Mouse (Mus musculus): ENCODE measurements around the gene Abcb1b. TPM values are rescaled to one million over a fixed set of nuclear protein-coding genes. Genes with fewer than 3 reads are reported as not detected.
A peak's percentile ranks its signal among the peaks of the same experiment; 100 is the strongest.
"Not testable (repeated sequence)": the region's sequence is repeated elsewhere in the genome, so short reads cannot be mapped to it uniquely, and the experiment has no call there.

Abcb1b gene
- total RNA-seq, 2 experiments from 2014 or later = 1.0 TPM

GRCm38 (mm10) chr5:8863580-8864337, 65.8 kb downstream of the Abcb1b start:
- DNase-seq = no peak

- not testable (repeated sequence) for DNase-seq
These were observed 67.7 kb downstream of the Abcb1b start for GRCm38 (mm10) chr5:8865630-8866029.

GRCm38 (mm10) chr5:8866366-8866765, 68.4 kb downstream of the Abcb1b start:
- no peak for DNase-seq

GRCm38 (mm10) chr5:8868019-8868418, 70.1 kb downstream of the Abcb1b start:
- peak; percentile 53 for DNase-seq

GRCm38 (mm10) chr5:8872979-8873915, 75.3 kb downstream of the Abcb1b start:
- no peak for DNase-seq

- DNase-seq = no peak
These were observed 79.1 kb downstream of the Abcb1b start for GRCm38 (mm10) chr5:8877086-8877485.

GRCm38 (mm10) chr5:8877800-8878199, 79.9 kb downstream of the Abcb1b start:
- no peak for DNase-seq

GRCm38 (mm10) chr5:8885837-8886236, 87.9 kb downstream of the Abcb1b start:
- no peak for DNase-seq

GRCm38 (mm10) chr5:8893300-8894103, 95.6 kb downstream of the Abcb1b start, which contains the start of gene Abcb4:
Gene Abcb4, plus strand, starts transcription at chr5:8893717.
- DNase-seq = peak; percentile 73

GRCm38 (mm10) chr5:8894104-8894425, 96.1 kb downstream of the Abcb1b start:
- no peak for DNase-seq

GRCm38 (mm10) chr5:8894641-8895490, 96.9 kb downstream of the Abcb1b start:
- no peak for DNase-seq

GRCm38 (mm10) chr5:8896198-8896597, 98.3 kb downstream of the Abcb1b start:
- no peak for DNase-seq

- DNase-seq = no peak
These were observed 100.3 kb downstream of the Abcb1b start for GRCm38 (mm10) chr5:8898246-8898645.

GRCm38 (mm10) chr5:8901001-8901400, 103.1 kb downstream of the Abcb1b start:
- DNase-seq = no peak

GRCm38 (mm10) chr5:8902141-8902817, 104.3 kb downstream of the Abcb1b start:
- DNase-seq = no peak

GRCm38 (mm10) chr5:8904539-8904938, 106.6 kb downstream of the Abcb1b start:
- no peak for DNase-seq

- no peak for DNase-seq
These were observed 113.7 kb downstream of the Abcb1b start for GRCm38 (mm10) chr5:8911567-8912198.
